Mouse (Mus musculus) thymus, postnatal 14 days (tissue): ENCODE measurements around the gene Prkg2.

ENCODE experiments used
- DNase-seq: peaks from one replicate; pipeline ENCODE4 v3.0.0; 2021

Gene Prkg2

GRCm38 (mm10) chr5:99036596-99037441, at the start of gene Prkg2:
Gene Prkg2, minus strand, starts transcription at chr5:99037351.
- DNase-seq: no peak

- DNase-seq: no peak
Observed at GRCm38 (mm10) chr5:99083955-99084354, 46.8 kb upstream of the Prkg2 start.

DNA sequence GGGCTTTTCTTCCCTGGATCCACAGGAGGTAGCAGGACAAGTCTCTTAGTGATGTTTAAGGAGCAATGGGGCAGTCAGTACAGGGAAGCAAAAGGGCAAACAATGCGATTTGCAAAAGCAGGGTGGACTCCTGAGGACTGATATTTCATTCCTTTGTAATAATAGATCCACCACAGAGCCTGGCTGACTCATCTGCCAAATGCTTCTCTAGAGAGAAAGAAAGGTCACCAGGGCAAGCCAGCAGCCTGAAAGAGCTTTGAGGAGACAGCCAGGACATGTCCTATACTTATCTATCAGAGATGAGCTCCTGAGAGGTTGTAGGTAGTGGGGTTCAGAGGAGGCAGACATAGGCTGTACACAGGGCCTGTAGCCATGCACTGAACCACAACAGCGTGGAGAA, 41.2 kb upstream of the Prkg2 start:
- DNase-seq: no peak

- DNase-seq: no peak
Observed at GRCm38 (mm10) chr5:99068391-99068790, 31.2 kb upstream of the Prkg2 start.

GRCm38 (mm10) chr5:99062582-99062981, 25.4 kb upstream of the Prkg2 start:
- DNase-seq: no peak

- DNase-seq: no peak
Observed at GRCm38 (mm10) chr5:99039021-99039420, 1.9 kb upstream of the Prkg2 start.

- no peak for DNase-seq
Observed at GRCm38 (mm10) chr5:99037442-99037811, 276 bp upstream of the Prkg2 start.

DNA sequence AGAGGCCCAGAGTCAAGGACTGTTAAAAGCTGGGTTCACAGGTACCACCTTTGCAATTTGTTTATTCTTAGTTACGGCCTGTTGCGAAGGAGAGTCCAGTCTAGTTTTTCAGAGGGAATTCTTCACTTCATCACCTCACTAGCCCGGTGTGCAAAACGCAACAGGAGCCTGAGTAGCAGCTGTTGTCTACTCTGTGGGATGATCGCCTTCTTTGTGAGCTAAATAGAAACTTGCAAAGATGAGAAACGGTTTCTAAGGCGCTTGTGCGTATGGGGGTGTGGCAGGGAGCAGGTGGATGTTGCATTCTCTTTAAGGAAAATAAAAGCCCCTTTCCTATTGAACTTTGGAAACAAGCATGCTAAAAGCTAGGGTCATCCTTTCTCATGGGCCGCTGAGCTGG, 1.2 kb downstream of the Prkg2 start:
- DNase-seq: no peak

GRCm38 (mm10) chr5:99031551-99032149, 5.5 kb downstream of the Prkg2 start:
- no peak for DNase-seq

- no peak for DNase-seq
Observed at GRCm38 (mm10) chr5:99026343-99026742, 10.8 kb downstream of the Prkg2 start.

DNA sequence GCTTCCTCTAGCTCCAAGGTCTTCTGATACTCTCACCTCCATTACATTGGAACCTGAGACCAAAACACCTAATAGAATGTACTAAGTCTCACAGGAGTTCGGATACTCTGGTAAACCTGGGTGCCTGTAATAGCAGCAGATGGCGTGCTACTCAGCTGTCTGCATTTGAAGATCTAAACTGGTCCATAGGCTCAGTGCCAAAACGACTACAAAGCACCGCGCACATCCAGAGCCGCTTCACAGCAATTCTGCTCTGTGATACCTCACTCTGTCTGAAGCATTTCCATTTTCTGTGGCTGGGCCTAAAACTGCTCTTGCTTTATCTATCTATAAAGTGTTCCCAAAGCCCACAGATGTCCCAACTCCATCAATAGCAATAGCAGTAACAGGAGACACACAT, 17.4 kb downstream of the Prkg2 start:
- no peak for DNase-seq

GRCm38 (mm10) chr5:99015140-99015539, 22.0 kb downstream of the Prkg2 start:
- DNase-seq: no peak

GRCm38 (mm10) chr5:99010448-99011151, 26.6 kb downstream of the Prkg2 start:
- DNase-seq: no peak

DNA sequence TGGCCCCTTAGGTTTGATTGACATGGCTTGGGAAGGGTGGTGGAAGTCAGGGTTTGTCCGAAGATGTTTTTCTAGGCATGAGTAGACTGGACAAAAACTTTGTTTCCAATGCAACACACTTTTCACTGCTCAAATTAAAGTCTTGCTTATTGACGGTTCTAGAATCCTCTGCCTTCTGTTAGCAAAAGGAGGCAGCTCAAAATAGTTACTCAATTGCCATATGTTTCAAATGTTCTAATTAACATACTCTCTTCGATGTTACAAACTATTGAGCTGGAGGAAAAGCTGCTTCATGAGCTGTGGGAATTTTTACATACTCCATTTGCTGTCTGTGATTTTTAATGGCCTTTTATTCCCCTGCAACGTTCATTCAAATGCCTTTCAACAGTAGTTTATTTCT, 39.0 kb downstream of the Prkg2 start:
- no peak for DNase-seq

GRCm38 (mm10) chr5:98995767-98996166, 41.4 kb downstream of the Prkg2 start:
- DNase-seq: no peak

DNA sequence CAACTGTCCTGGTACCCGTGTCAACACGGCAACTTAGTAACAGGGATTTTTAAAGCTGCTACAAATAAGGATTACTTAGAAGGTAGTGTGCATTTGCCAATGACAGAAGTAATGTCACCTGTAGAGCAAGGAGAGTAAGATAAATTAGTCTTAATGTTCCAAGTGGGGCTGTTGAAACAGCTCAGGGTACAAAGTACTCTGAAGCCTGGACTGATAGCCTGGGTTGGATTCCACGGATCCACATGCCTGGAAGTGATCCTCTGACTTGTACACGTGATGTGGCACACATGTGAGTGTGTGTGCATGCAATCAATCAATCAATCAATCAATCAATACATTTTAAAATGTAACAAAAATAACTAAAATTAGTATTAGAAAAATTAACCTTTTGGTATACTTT, 45.6 kb downstream of the Prkg2 start:
- DNase-seq: no peak

DNA sequence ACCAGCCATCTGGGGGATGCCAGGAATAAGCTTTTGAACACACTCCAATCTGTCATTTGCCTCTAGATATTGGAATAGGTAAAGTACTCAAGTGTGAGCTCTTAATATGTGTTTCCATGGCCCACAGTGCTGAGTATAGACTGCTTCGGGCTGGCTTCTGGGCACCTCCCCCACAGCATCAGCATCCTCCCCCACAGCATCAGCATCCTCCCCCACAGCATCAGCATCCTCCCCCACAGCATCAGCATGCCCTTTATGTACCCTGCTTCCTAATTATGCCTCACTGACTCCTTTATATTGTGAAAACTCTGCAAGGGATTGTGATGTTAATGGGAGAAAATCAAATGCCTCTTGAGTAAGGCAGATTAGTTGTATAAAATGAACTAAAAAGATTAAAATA, 49.5 kb downstream of the Prkg2 start:
- DNase-seq: no peak

GRCm38 (mm10) chr5:98987116-98987515, 50.0 kb downstream of the Prkg2 start:
- no peak for DNase-seq

- DNase-seq: no peak
Observed at GRCm38 (mm10) chr5:98986459-98986858, 50.7 kb downstream of the Prkg2 start.

DNA sequence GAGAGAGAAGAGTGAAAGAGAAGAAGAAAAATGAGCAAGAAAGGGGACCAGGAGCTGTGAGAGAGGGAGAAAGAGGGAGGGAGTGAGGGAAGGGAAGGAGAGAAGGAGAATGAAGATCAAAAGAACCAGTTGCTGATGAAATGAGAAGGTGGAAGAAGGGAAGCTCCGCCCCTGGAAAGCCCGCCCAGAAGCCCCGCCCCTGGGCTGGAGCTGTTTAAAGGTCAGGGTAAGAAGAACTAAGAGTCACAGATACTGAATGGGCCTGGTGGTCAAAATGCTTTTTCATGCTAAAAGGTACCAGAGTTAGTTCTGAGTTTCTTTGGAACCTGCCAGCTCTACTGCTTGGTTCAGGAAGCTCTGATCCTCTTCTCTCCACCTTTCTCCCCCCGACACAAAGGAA, 51.1 kb downstream of the Prkg2 start:
- DNase-seq: no peak

DNA sequence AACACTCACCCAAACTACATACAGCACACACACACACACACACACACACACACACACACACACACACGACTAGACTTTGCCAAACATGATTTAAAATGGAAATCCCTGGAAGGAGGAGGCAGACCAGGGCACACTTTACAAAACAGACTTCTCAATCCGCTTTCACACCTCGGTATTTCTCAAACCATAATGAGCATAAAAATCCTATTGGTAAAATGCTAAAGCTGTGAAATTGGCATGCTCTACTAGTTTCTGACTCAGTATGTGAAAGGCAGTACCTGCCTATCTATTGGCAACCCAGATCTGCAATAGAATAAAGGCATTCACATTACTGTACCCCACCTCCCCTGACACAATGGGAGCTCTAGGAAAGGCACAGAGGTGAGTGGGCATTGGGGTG, 52.1 kb downstream of the Prkg2 start:
- DNase-seq: no peak

DNA sequence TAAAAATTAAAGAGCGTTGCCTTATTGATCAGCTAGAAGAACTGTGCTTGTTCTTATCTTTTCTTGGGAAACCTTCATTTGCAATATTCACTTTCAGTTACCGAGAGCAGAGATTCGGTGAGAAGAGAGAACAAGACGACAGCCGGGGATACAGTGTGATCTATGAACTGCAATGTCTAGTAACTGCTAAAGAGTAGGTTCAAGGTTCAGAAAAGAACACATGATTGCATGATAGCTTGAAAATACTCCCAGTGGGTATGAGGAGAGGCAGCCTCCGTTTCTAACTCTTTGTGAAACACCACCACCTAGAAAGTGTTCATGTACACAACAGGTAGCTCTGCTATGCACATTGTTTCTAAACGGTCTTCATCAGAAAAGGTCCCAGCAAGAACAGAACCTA, 55.8 kb downstream of the Prkg2 start:
- DNase-seq: no peak

DNA sequence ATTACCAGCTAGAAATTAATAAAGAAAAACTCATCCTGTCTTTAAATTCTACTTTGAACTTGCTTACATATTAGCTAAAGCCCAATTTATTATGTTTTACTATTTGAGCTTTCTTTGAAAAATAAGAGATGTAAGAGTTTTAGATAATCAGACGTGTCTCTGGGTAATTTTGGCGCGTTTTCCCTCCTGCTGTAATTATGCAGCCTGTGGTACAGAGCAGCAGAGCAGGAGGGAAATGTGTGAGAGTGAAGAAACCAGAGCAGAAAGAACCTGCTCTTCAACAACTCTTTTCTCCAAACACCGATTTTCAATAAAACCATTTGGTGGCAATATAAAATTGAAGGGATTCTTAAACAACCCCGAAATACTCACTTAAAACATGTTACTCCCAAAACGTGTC, 58.8 kb downstream of the Prkg2 start:
- no peak for DNase-seq
